Comparison of ENCODE assay signal across 8 mouse cellular contexts in genomic region chr4:117887920-117888319, GRCm38 (mm10). TPM values are rescaled to one million over a fixed set of nuclear protein-coding genes. Genes with fewer than 3 reads are reported as not detected.
A peak's percentile ranks its signal among the peaks of the same experiment; 100 is the strongest.
DNase-seq lines count a peak whose midpoint lies in the region; ATAC-seq and TF ChIP-seq lines count a peak whose summit lies in the region.

No protein-coding gene starts in this region.

- no peaks in the 10 kb centered on the region for H3K9me3 ChIP-seq in erythroblast, embryonic 14.5 days (ENCODE audit: control insufficient read depth, low read length)
- H3K9me3 ChIP-seq in lung, embryonic 15.5 days: no peaks in the 10 kb centered on the region
- no peaks in the 10 kb centered on the region for H3K9me3 ChIP-seq in lung, postnatal 0 days (ENCODE audit: low read length)
- H3K9me3 ChIP-seq in liver, embryonic 12.5 days (replicated peaks): no peaks in the 10 kb centered on the region
- no peaks in the 10 kb centered on the region for H3K9me3 ChIP-seq in stomach, embryonic 15.5 days

- H3K27me3 ChIP-seq in erythroblast, embryonic 14.5 days (ENCODE audit: control insufficient read depth): peaks cover 15% of the 10 kb centered on the region
- H3K27me3 ChIP-seq in lung, embryonic 15.5 days: no peaks in the 10 kb centered on the region
- no peaks in the 10 kb centered on the region for H3K27me3 ChIP-seq in lung, postnatal 0 days (replicated peaks; ENCODE audit: insufficient read depth, low read length)
- H3K27me3 ChIP-seq in liver, embryonic 12.5 days (replicated peaks): peaks cover 9% of the 10 kb centered on the region
- H3K27me3 ChIP-seq in stomach, embryonic 15.5 days (replicated peaks): no peaks in the 10 kb centered on the region

- TF ChIP-seq CTCF in lung, postnatal 0 days (IDR thresholded peaks at IDR 0.05): no peak

- no peak for DNase-seq in lung, postnatal 0 days (ENCODE audit: low spot score)
- DNase-seq in left cerebral cortex, adult 18-20 months (ENCODE audit: low spot score in 2 of 2): no peak

- no peak for TF ChIP-seq EP300 in lung, postnatal 0 days (IDR thresholded peaks at IDR 0.05)

- no peak overlapping the region for H3K9ac ChIP-seq in lung, embryonic 15.5 days
- H3K9ac ChIP-seq in lung, postnatal 0 days (replicated peaks; ENCODE audit: low read depth): no peak overlapping the region
- H3K9ac ChIP-seq in liver, embryonic 12.5 days: peak overlapping the region; percentile 64
- no peak overlapping the region for H3K9ac ChIP-seq in stomach, embryonic 15.5 days

- 62% methylated on average over 2 of the region's 2 CpGs for WGBS in lung, embryonic 15.5 days
- whole genome bisulfite sequencing in lung, postnatal 0 days: 73% methylated on average over 2 of the region's 2 CpGs
- WGBS in liver, embryonic 12.5 days (ENCODE audit: insufficient replicate concordance): 61% methylated on average over 2 of the region's 2 CpGs
- WGBS in stomach, embryonic 15.5 days: 77% methylated on average over 2 of the region's 2 CpGs

- peaks cover 74% of the 10 kb centered on the region for H3K4me1 ChIP-seq in erythroblast, embryonic 14.5 days (ENCODE audit: control insufficient read depth)
- H3K4me1 ChIP-seq in lung, embryonic 15.5 days: peaks cover 26% of the 10 kb centered on the region
- peaks cover 10% of the 10 kb centered on the region; the same call in 1 of the 2 replicates for H3K4me1 ChIP-seq in lung, postnatal 0 days (ENCODE audit: insufficient read depth, low read depth, low read length)
- peaks cover 62% of the 10 kb centered on the region for H3K4me1 ChIP-seq in liver, embryonic 12.5 days
- peaks cover 30% of the 10 kb centered on the region for H3K4me1 ChIP-seq in stomach, embryonic 15.5 days

- peak overlapping the region; percentile 92 for H3K4me3 ChIP-seq in erythroblast, embryonic 14.5 days (replicated peaks)
- peak overlapping the region; percentile 94; the same call in 1 of the 2 replicates for H3K4me3 ChIP-seq in lung, embryonic 15.5 days
- no peak overlapping the region for H3K4me3 ChIP-seq in lung, postnatal 0 days (ENCODE audit: low read depth, low read length)
- H3K4me3 ChIP-seq in liver, embryonic 12.5 days: peak overlapping the region; percentile 99
- H3K4me3 ChIP-seq in stomach, embryonic 15.5 days (replicated peaks): peak overlapping the region; percentile 96

- H3K4me2 ChIP-seq in lung, embryonic 15.5 days: peak overlapping the region; percentile 97; the same call in 1 of the 2 replicates
- no peak overlapping the region for H3K4me2 ChIP-seq in lung, postnatal 0 days (replicated peaks; ENCODE audit: low read depth, low read length)
- peak overlapping the region; percentile 94 for H3K4me2 ChIP-seq in liver, embryonic 12.5 days
- H3K4me2 ChIP-seq in stomach, embryonic 15.5 days: peak overlapping the region; percentile 93; the same call in 1 of the 2 replicates

- ATAC-seq in erythroblast, adult 5-6 weeks (replicated peaks; ENCODE audit: low FRiP score, poor library complexity, severe bottlenecking): no peak
- ATAC-seq in lung, embryonic 15.5 days (ENCODE audit: borderline replicate concordance, extremely low read depth, low FRiP score, low TSS enrichment): no peak
- no peak for ATAC-seq in lung, postnatal 0 days
- no peak for ATAC-seq in liver, embryonic 12.5 days
- ATAC-seq in stomach, embryonic 15.5 days (ENCODE audit: insufficient read depth, low FRiP score, low read depth): no peak
- no peak for ATAC-seq in megakaryocyte-erythroid progenitor cell, adult 5-6 weeks (replicated peaks; ENCODE audit: low FRiP score, low TSS enrichment, poor library complexity, severe bottlenecking)

- H3K36me3 ChIP-seq in erythroblast, embryonic 14.5 days (ENCODE audit: control insufficient read depth): peaks cover 52% of the 10 kb centered on the region
- peaks cover 18% of the 10 kb centered on the region for H3K36me3 ChIP-seq in lung, embryonic 15.5 days
- H3K36me3 ChIP-seq in lung, postnatal 0 days (ENCODE audit: insufficient read depth, low read length): peaks cover 11% of the 10 kb centered on the region; the same call in 1 of the 2 replicates
- H3K36me3 ChIP-seq in liver, embryonic 12.5 days: peaks cover 49% of the 10 kb centered on the region
- H3K36me3 ChIP-seq in stomach, embryonic 15.5 days: peaks cover 29% of the 10 kb centered on the region; the same call in 1 of the 2 replicates

- H3K27ac ChIP-seq in lung, embryonic 15.5 days: no peak overlapping the region
- no peak overlapping the region for H3K27ac ChIP-seq in lung, postnatal 0 days (ENCODE audit: low read length)
- no peak overlapping the region for H3K27ac ChIP-seq in liver, embryonic 12.5 days
- no peak overlapping the region for H3K27ac ChIP-seq in stomach, embryonic 15.5 days

RNA-seq across cellular contexts. Expression of gene Atp6v0b, which starts 0.8 kb away (rescaled TPM):
- polyA plus RNA-seq in erythroblast, embryonic 14.5 days (2012): 37.5 and 76.2 TPM in 2 replicates
- 214 and 246 TPM in 2 replicates for total RNA-seq in erythroblast, adult 5-6 weeks (2015; ENCODE audit: low replicate concordance)
- total RNA-seq in erythroblast, adult 5-6 weeks (2017; ENCODE audit: low replicate concordance): 60.4 and 72.2 TPM in 2 replicates
- polyA plus RNA-seq in lung, embryonic 15.5 days (2015; fragmentation: Nextera tagmentation; extraction: Ambion mirVana): 177 and 185 TPM in 2 replicates
- polyA plus RNA-seq in lung, postnatal 0 days (2015; fragmentation: Nextera tagmentation; extraction: Ambion mirVana): 346 TPM in 2 replicates
- 180 and 198 TPM in 2 replicates for polyA plus RNA-seq in liver, embryonic 12.5 days (2016; fragmentation: Nextera tagmentation; extraction: Ambion mirVana)
- 214 and 232 TPM in 2 replicates for polyA plus RNA-seq in stomach, embryonic 15.5 days (2015; fragmentation: Nextera tagmentation; extraction: Ambion mirVana)
- 100 to 1,000 TPM; 421 to 464 TPM for total RNA-seq in left cerebral cortex, adult 18-20 months (2021)
- 164 and 195 TPM in 2 replicates for total RNA-seq in megakaryocyte-erythroid progenitor cell, adult 5-6 weeks (2014; fragmentation: Nextera tagmentation)
- total RNA-seq in megakaryocyte-erythroid progenitor cell, adult 5-6 weeks (2017): 40.6 and 60.1 TPM in 2 replicates

RNA-seq across cellular contexts. Expression of gene Dph2, which starts 3.9 kb away (rescaled TPM):
- 0.31 and 0.65 TPM in 2 replicates for polyA plus RNA-seq in erythroblast, embryonic 14.5 days (2012)
- total RNA-seq in erythroblast, adult 5-6 weeks (2015; ENCODE audit: low replicate concordance): 0.96 and 2.9 TPM in 2 replicates
- total RNA-seq in erythroblast, adult 5-6 weeks (2017; ENCODE audit: low replicate concordance): 0.51 and 1.5 TPM in 2 replicates
- 18.2 and 19.3 TPM in 2 replicates for polyA plus RNA-seq in lung, embryonic 15.5 days (2015; fragmentation: Nextera tagmentation; extraction: Ambion mirVana)
- polyA plus RNA-seq in lung, postnatal 0 days (2015; fragmentation: Nextera tagmentation; extraction: Ambion mirVana): 7.8 and 8.6 TPM in 2 replicates
- polyA plus RNA-seq in liver, embryonic 12.5 days (2016; fragmentation: Nextera tagmentation; extraction: Ambion mirVana): 15.5 and 15.8 TPM in 2 replicates
- 16.6 and 16.7 TPM in 2 replicates for polyA plus RNA-seq in stomach, embryonic 15.5 days (2015; fragmentation: Nextera tagmentation; extraction: Ambion mirVana)
- total RNA-seq in left cerebral cortex, adult 18-20 months (2021): 1 to 10 TPM; 9.2 to 9.8 TPM
- 12.8 and 24.7 TPM in 2 replicates for total RNA-seq in megakaryocyte-erythroid progenitor cell, adult 5-6 weeks (2014; fragmentation: Nextera tagmentation)
- total RNA-seq in megakaryocyte-erythroid progenitor cell, adult 5-6 weeks (2017): 11.7 and 12.6 TPM in 2 replicates

RNA-seq across cellular contexts. Expression of gene B4galt2, which starts 4.6 kb away (rescaled TPM):
- 0.23 and 0.25 TPM in 2 replicates for polyA plus RNA-seq in erythroblast, embryonic 14.5 days (2012)
- 0.19 TPM in 1 of 2 replicates, not detected in the other for total RNA-seq in erythroblast, adult 5-6 weeks (2015; ENCODE audit: low replicate concordance)
- total RNA-seq in erythroblast, adult 5-6 weeks (2017; ENCODE audit: low replicate concordance): 0.14 TPM in 1 of 2 replicates, not detected in the other
- 16.4 and 16.5 TPM in 2 replicates for polyA plus RNA-seq in lung, embryonic 15.5 days (2015; fragmentation: Nextera tagmentation; extraction: Ambion mirVana)
- polyA plus RNA-seq in lung, postnatal 0 days (2015; fragmentation: Nextera tagmentation; extraction: Ambion mirVana): 7.2 and 7.7 TPM in 2 replicates
- polyA plus RNA-seq in liver, embryonic 12.5 days (2016; fragmentation: Nextera tagmentation; extraction: Ambion mirVana): 5.2 and 5.7 TPM in 2 replicates
- 16.6 and 17.9 TPM in 2 replicates for polyA plus RNA-seq in stomach, embryonic 15.5 days (2015; fragmentation: Nextera tagmentation; extraction: Ambion mirVana)
- total RNA-seq in left cerebral cortex, adult 18-20 months (2021): 10 to 100 TPM; 82.6 to 89.3 TPM
- not detected in 2 replicates for total RNA-seq in megakaryocyte-erythroid progenitor cell, adult 5-6 weeks (2014; fragmentation: Nextera tagmentation)
- 2.8 TPM in 1 of 2 replicates, not detected in the other for total RNA-seq in megakaryocyte-erythroid progenitor cell, adult 5-6 weeks (2017)

RNA-seq across cellular contexts. Expression of gene Ccdc24, which starts 15.6 kb away (rescaled TPM):
- 0.06 and 0.07 TPM in 2 replicates for polyA plus RNA-seq in erythroblast, embryonic 14.5 days (2012)
- not detected in 2 replicates for total RNA-seq in erythroblast, adult 5-6 weeks (2015; ENCODE audit: low replicate concordance)
- total RNA-seq in erythroblast, adult 5-6 weeks (2017; ENCODE audit: low replicate concordance): 0.43 and 5.3 TPM in 2 replicates
- polyA plus RNA-seq in lung, embryonic 15.5 days (2015; fragmentation: Nextera tagmentation; extraction: Ambion mirVana): 0.73 and 1.9 TPM in 2 replicates
- 4.5 TPM in 2 replicates for polyA plus RNA-seq in lung, postnatal 0 days (2015; fragmentation: Nextera tagmentation; extraction: Ambion mirVana)
- 1.7 and 2.0 TPM in 2 replicates for polyA plus RNA-seq in liver, embryonic 12.5 days (2016; fragmentation: Nextera tagmentation; extraction: Ambion mirVana)
- polyA plus RNA-seq in stomach, embryonic 15.5 days (2015; fragmentation: Nextera tagmentation; extraction: Ambion mirVana): 0.94 and 2.3 TPM in 2 replicates
- under 1 TPM; 0.37 to 0.84 TPM for total RNA-seq in left cerebral cortex, adult 18-20 months (2021)
- not detected in 2 replicates for total RNA-seq in megakaryocyte-erythroid progenitor cell, adult 5-6 weeks (2014; fragmentation: Nextera tagmentation)
- total RNA-seq in megakaryocyte-erythroid progenitor cell, adult 5-6 weeks (2017): not detected in 2 replicates

RNA-seq across cellular contexts. Expression of gene Ipo13, which starts 26.9 kb away (rescaled TPM):
- polyA plus RNA-seq in erythroblast, embryonic 14.5 days (2012): 3.5 and 3.8 TPM in 2 replicates
- total RNA-seq in erythroblast, adult 5-6 weeks (2015; ENCODE audit: low replicate concordance): 8.5 and 14.2 TPM in 2 replicates
- 3.2 and 4.0 TPM in 2 replicates for total RNA-seq in erythroblast, adult 5-6 weeks (2017; ENCODE audit: low replicate concordance)
- polyA plus RNA-seq in lung, embryonic 15.5 days (2015; fragmentation: Nextera tagmentation; extraction: Ambion mirVana): 37.9 and 41.2 TPM in 2 replicates
- polyA plus RNA-seq in lung, postnatal 0 days (2015; fragmentation: Nextera tagmentation; extraction: Ambion mirVana): 32.1 and 35.6 TPM in 2 replicates
- polyA plus RNA-seq in liver, embryonic 12.5 days (2016; fragmentation: Nextera tagmentation; extraction: Ambion mirVana): 35.6 and 36.2 TPM in 2 replicates
- polyA plus RNA-seq in stomach, embryonic 15.5 days (2015; fragmentation: Nextera tagmentation; extraction: Ambion mirVana): 37.5 and 42.9 TPM in 2 replicates
- 100 to 1,000 TPM; 106 to 125 TPM for total RNA-seq in left cerebral cortex, adult 18-20 months (2021)
- total RNA-seq in megakaryocyte-erythroid progenitor cell, adult 5-6 weeks (2014; fragmentation: Nextera tagmentation): 18.4 and 23.4 TPM in 2 replicates
- total RNA-seq in megakaryocyte-erythroid progenitor cell, adult 5-6 weeks (2017): 6.4 and 7.8 TPM in 2 replicates
